Mouse (Mus musculus) small intestine, adult 2 months (tissue): Measurements from ENCODE around the gene Agmo. TPM values are rescaled to one million over a fixed set of nuclear protein-coding genes. Genes with fewer than 3 reads are reported as not detected.

ENCODE experiments used
- H3K27ac ChIP-seq: fragments of 200-500 bp; 2 replicates; pipeline ENCODE4 v1.5.1; 2012; ENCODE audit warnings: low read depth, low read length, control low read depth, inconsistent platforms; ENCODE audit not compliant: insufficient read depth
- H3K27me3 ChIP-seq: fragments of 200-500 bp; 2 replicates; pipeline ENCODE4 v1.6.1; 2012; ENCODE audit warnings: mild to moderate bottlenecking, moderate library complexity, low read length, inconsistent platforms; ENCODE audit not compliant: control insufficient read depth, insufficient read depth
- H3K36me3 ChIP-seq: fragments of 200-500 bp; 2 replicates; pipeline ENCODE4 v1.6.1; 2012; ENCODE audit warnings: mild to moderate bottlenecking, low read length, control low read depth, inconsistent platforms; ENCODE audit not compliant: control insufficient read depth, insufficient read depth
- H3K4me1 ChIP-seq: fragments of 200-500 bp; 2 replicates; pipeline ENCODE4 v1.6.1; 2012; ENCODE audit warnings: low read length, inconsistent platforms, mixed read lengths; ENCODE audit not compliant: control insufficient read depth, insufficient read depth, insufficient read length
- H3K4me3 ChIP-seq: fragments of 200-500 bp; 2 replicates; pipeline ENCODE4 v1.5.1; 2012; ENCODE audit warnings: low read depth, mild to moderate bottlenecking, control low read depth, inconsistent platforms, low read length, moderate library complexity
- CTCF ChIP-seq: fragments of 200-500 bp; IDR thresholded peaks from 2 replicates; pipeline ENCODE4 v1.5.1; 2012; ENCODE audit warnings: low read depth, mild to moderate bottlenecking, control low read depth, inconsistent platforms, low read length, moderate library complexity, mixed read lengths; ENCODE audit not compliant: insufficient replicate concordance, insufficient read length; ENCODE audit errors: extremely low read depth
- POLR2A ChIP-seq: fragments of 200-500 bp; IDR thresholded peaks from 2 replicates; pipeline ENCODE4 v1.6.1; 2012; ENCODE audit warnings: low read depth, mild to moderate bottlenecking, control low read depth, inconsistent platforms, low read length, moderate library complexity
- WGBS: fragments of 180-500 bp; shearing (Covaris S2); methylation state at CpG from one replicate; pipeline ENCODE4 v1.1.7; 2018; 5-methylcytosine and 5-hydroxymethylcytosine counted together
- polyA plus RNA-seq: library from polyadenylated mRNA; depleted of rRNA; stranded (reverse); fragments of >200 nt; gene quantifications from 2 replicates; pipeline ENCODE4 v1.2.3, GENCODE M21; 2012

Gene Agmo
- polyA plus RNA-seq, 1 experiment, result 20.4 TPM

GRCm38 (mm10) chr12:37476849-37477248, 235.4 kb downstream of the Agmo start:
- H3K4me3 ChIP-seq, result no peak overlapping the region
- H3K27ac ChIP-seq, result no peak overlapping the region
- 89% methylated on average over 2 of the region's 2 CpGs for WGBS
- no peaks in the 10 kb centered on the region for H3K27me3 ChIP-seq
- TF ChIP-seq POLR2A (no peak), CTCF (no peak)
- no peaks in the 10 kb centered on the region for H3K4me1 ChIP-seq
- no peaks in the 10 kb centered on the region for H3K36me3 ChIP-seq

GRCm38 (mm10) chr12:37487991-37488390, 246.6 kb downstream of the Agmo start:
- no peak overlapping the region for H3K27ac ChIP-seq
- H3K4me3 ChIP-seq, result no peak overlapping the region
- no peak for TF ChIP-seq POLR2A
- TF ChIP-seq CTCF, result no peak
- no peaks in the 10 kb centered on the region for H3K4me1 ChIP-seq
- H3K36me3 ChIP-seq, result no peaks in the 10 kb centered on the region
- WGBS, result 91% methylated on average over 3 of the region's 3 CpGs
- H3K27me3 ChIP-seq, result no peaks in the 10 kb centered on the region

- 77% methylated on average over 3 of the region's 3 CpGs for WGBS
- Histone ChIP-seq H3K27me3 (no peaks in the 10 kb centered on the region), H3K36me3 (no peaks in the 10 kb centered on the region), H3K27ac (no peak overlapping the region), H3K4me3 (no peak overlapping the region), H3K4me1 (no peaks in the 10 kb centered on the region)
- TF ChIP-seq POLR2A (no peak), CTCF (no peak)
These were observed 257.4 kb downstream of the Agmo start for GRCm38 (mm10) chr12:37498871-37499270.

- Histone ChIP-seq H3K27ac (no peak overlapping the region), H3K4me3 (no peak overlapping the region), H3K27me3 (no peaks in the 10 kb centered on the region), H3K36me3 (no peaks in the 10 kb centered on the region), H3K4me1 (no peaks in the 10 kb centered on the region)
- no peak for TF ChIP-seq POLR2A
- no peak for TF ChIP-seq CTCF
- WGBS, result 53% methylated on average over 1 of the region's 1 CpGs
These were observed 266.0 kb downstream of the Agmo start for GRCm38 (mm10) chr12:37507406-37507805.

GRCm38 (mm10) chr12:37507826-37508225, 266.4 kb downstream of the Agmo start:
- 89% methylated on average over 2 of the region's 2 CpGs for WGBS
- H3K36me3 ChIP-seq, result no peaks in the 10 kb centered on the region
- TF ChIP-seq POLR2A (no peak), CTCF (no peak)
- H3K27ac ChIP-seq, result no peak overlapping the region
- H3K27me3 ChIP-seq, result no peaks in the 10 kb centered on the region
- H3K4me1 ChIP-seq, result no peaks in the 10 kb centered on the region
- H3K4me3 ChIP-seq, result no peak overlapping the region

- no peak overlapping the region for H3K27ac ChIP-seq
- no peaks in the 10 kb centered on the region for H3K36me3 ChIP-seq
- no peaks in the 10 kb centered on the region for H3K4me1 ChIP-seq
- no peak overlapping the region for H3K4me3 ChIP-seq
- 17% methylated on average over 1 of the region's 1 CpGs for WGBS
- H3K27me3 ChIP-seq, result no peaks in the 10 kb centered on the region
- TF ChIP-seq CTCF, result no peak
- TF ChIP-seq POLR2A, result no peak
These were observed 280.3 kb downstream of the Agmo start for GRCm38 (mm10) chr12:37521772-37522171.

- no peaks in the 10 kb centered on the region for H3K36me3 ChIP-seq
- 87% methylated on average over 3 of the region's 3 CpGs for WGBS
- H3K27me3 ChIP-seq, result no peaks in the 10 kb centered on the region
- no peaks in the 10 kb centered on the region for H3K4me1 ChIP-seq
- H3K4me3 ChIP-seq, result no peak overlapping the region
- H3K27ac ChIP-seq, result no peak overlapping the region
- TF ChIP-seq POLR2A (no peak), CTCF (no peak)
These were observed 283.2 kb downstream of the Agmo start for GRCm38 (mm10) chr12:37524662-37525061.

GRCm38 (mm10) chr12:37540994-37541393, 299.6 kb downstream of the Agmo start:
- no peaks in the 10 kb centered on the region for H3K27me3 ChIP-seq
- H3K4me1 ChIP-seq, result no peaks in the 10 kb centered on the region
- no peaks in the 10 kb centered on the region for H3K36me3 ChIP-seq
- H3K27ac ChIP-seq, result no peak overlapping the region
- 55% methylated on average over 1 of the region's 1 CpGs for WGBS
- H3K4me3 ChIP-seq, result no peak overlapping the region
- TF ChIP-seq POLR2A, result no peak
- no peak for TF ChIP-seq CTCF
